Comparison of ENCODE assay signal across 11 mouse cellular contexts in genomic region chr12:5215836-5216747, GRCm38 (mm10).
DNase-seq lines count a peak whose midpoint lies in the region; ATAC-seq and TF ChIP-seq lines count a peak whose summit lies in the region.
"Had no signal": no experiment of that assay in that cellular context is flagged by ENCODE, and none has a peak within 500 bp of the region (broad histone marks: within the 10 kb centered on the region; RNA-seq: fewer than 3 reads in every experiment).

No protein-coding gene starts in this region.

- no peak for TF ChIP-seq CTCF in left cerebral cortex, adult 2 months (IDR thresholded peaks at IDR 0.05)

- H3K4me2 ChIP-seq in hindbrain, embryonic 13.5 days, result peak overlapping the region; percentile 17
- 0 out of 2 replicates have a peak overlapping the region, but pooled peaks have one; percentile 9 for H3K4me2 ChIP-seq in neural tube, embryonic 12.5 days (replicated peaks)
- no peak overlapping the region for H3K4me2 ChIP-seq in liver, embryonic 12.5 days
- H3K4me2 ChIP-seq: embryonic facial prominence, embryonic 15.5 days had no signal

- intact Hi-C loops in left cerebral cortex, adult 2 months (cut with DNase I), result no loop called here

- peaks cover 15% of the 10 kb centered on the region; the same call in 1 of the 2 replicates for H3K27me3 ChIP-seq in forebrain, embryonic 10.5 days (ENCODE audit: poor library complexity, severe bottlenecking)
- H3K27me3 ChIP-seq in hindbrain, embryonic 13.5 days, result no peaks in the 10 kb centered on the region
- no peaks in the 10 kb centered on the region for H3K27me3 ChIP-seq in neural tube, embryonic 12.5 days (replicated peaks)
- no peaks in the 10 kb centered on the region for H3K27me3 ChIP-seq in liver, embryonic 12.5 days (replicated peaks)
- H3K27me3 ChIP-seq: embryonic facial prominence, embryonic 15.5 days had no signal

- 70% methylated on average over 15 of the region's 15 CpGs for WGBS in forebrain, embryonic 10.5 days
- WGBS in hindbrain, embryonic 13.5 days, result 32% methylated on average over 15 of the region's 15 CpGs
- 48% methylated on average over 15 of the region's 15 CpGs for WGBS in neural tube, embryonic 12.5 days
- WGBS in liver, embryonic 12.5 days (ENCODE audit: insufficient replicate concordance), result 61% methylated on average over 15 of the region's 15 CpGs

- H3K36me3 ChIP-seq in forebrain, embryonic 10.5 days (replicated peaks), result no peaks in the 10 kb centered on the region
- no peaks in the 10 kb centered on the region for H3K36me3 ChIP-seq in hindbrain, embryonic 13.5 days
- H3K36me3 ChIP-seq in neural tube, embryonic 12.5 days, result no peaks in the 10 kb centered on the region
- H3K36me3 ChIP-seq in liver, embryonic 12.5 days, result no peaks in the 10 kb centered on the region
- H3K36me3 ChIP-seq: embryonic facial prominence, embryonic 15.5 days had no signal

- DNase-seq in left cerebral cortex, adult 2 months (ENCODE audit: extremely low spot score in 1 of 2, low spot score in 2 of 2), result no peak
- no peak for DNase-seq in left cerebral cortex, adult 18-20 months (ENCODE audit: low spot score in 2 of 2)
- DNase-seq in forebrain, embryonic 10.5 days (ENCODE audit: extremely low spot score, low spot score), result peak; percentile 26
- DNase-seq in adipocyte (ENCODE audit: low spot score), result no peak
- no peak for DNase-seq in frontal cortex, adult 2 months (ENCODE audit: extremely low spot score in 1 of 2, low spot score in 1 of 2)
- DNase-seq: adrenal gland, postnatal 36 days; heart, postnatal 4 days had no signal

- 0 out of 2 replicates have a peak overlapping the region, but pooled peaks have one; percentile 21 for H3K9ac ChIP-seq in hindbrain, embryonic 13.5 days
- no peak overlapping the region for H3K9ac ChIP-seq in neural tube, embryonic 12.5 days
- H3K9ac ChIP-seq in liver, embryonic 12.5 days, result no peak overlapping the region
- H3K9ac ChIP-seq: embryonic facial prominence, embryonic 15.5 days had no signal

- peaks cover 52% of the 10 kb centered on the region for H3K4me1 ChIP-seq in forebrain, embryonic 10.5 days
- peaks cover 88% of the 10 kb centered on the region for H3K4me1 ChIP-seq in hindbrain, embryonic 13.5 days (replicated peaks)
- H3K4me1 ChIP-seq in neural tube, embryonic 12.5 days, result peaks cover 44% of the 10 kb centered on the region
- H3K4me1 ChIP-seq in liver, embryonic 12.5 days, result no peaks in the 10 kb centered on the region

- peak overlapping the region; percentile 15; the same call in 1 of the 2 replicates for H3K27ac ChIP-seq in left cerebral cortex, adult 2 months
- H3K27ac ChIP-seq in forebrain, embryonic 10.5 days, result peak overlapping the region; percentile 40; the same call in 1 of the 2 replicates
- peak overlapping the region; percentile 86 for H3K27ac ChIP-seq in hindbrain, embryonic 13.5 days
- H3K27ac ChIP-seq in neural tube, embryonic 12.5 days, result peak overlapping the region; percentile 50; the same call in 1 of the 2 replicates
- H3K27ac ChIP-seq in liver, embryonic 12.5 days, result no peak overlapping the region
- H3K27ac ChIP-seq: embryonic facial prominence, embryonic 15.5 days had no signal

- H3K4me3 ChIP-seq in left cerebral cortex, adult 2 months, result no peak overlapping the region
- no peak overlapping the region for H3K4me3 ChIP-seq in forebrain, embryonic 10.5 days
- H3K4me3 ChIP-seq in hindbrain, embryonic 13.5 days, result no peak overlapping the region
- no peak overlapping the region for H3K4me3 ChIP-seq in neural tube, embryonic 12.5 days
- H3K4me3 ChIP-seq in liver, embryonic 12.5 days, result no peak overlapping the region
- H3K4me3 ChIP-seq: embryonic facial prominence, embryonic 15.5 days had no signal

- ATAC-seq in hindbrain, embryonic 13.5 days (ENCODE audit: low FRiP score), result peak; percentile 73
- peak; percentile 69 for ATAC-seq in neural tube, embryonic 12.5 days (ENCODE audit: low FRiP score, low read depth)
- no peak for ATAC-seq in liver, embryonic 12.5 days

- no peaks in the 10 kb centered on the region for H3K9me3 ChIP-seq in forebrain, embryonic 10.5 days
- no peaks in the 10 kb centered on the region for H3K9me3 ChIP-seq in hindbrain, embryonic 13.5 days
- no peaks in the 10 kb centered on the region for H3K9me3 ChIP-seq in neural tube, embryonic 12.5 days
- H3K9me3 ChIP-seq in liver, embryonic 12.5 days (replicated peaks), result no peaks in the 10 kb centered on the region
- H3K9me3 ChIP-seq: embryonic facial prominence, embryonic 15.5 days had no signal
